Mouse (Mus musculus): ENCODE results near the gene Sertad3. TPM values are rescaled to one million over a fixed set of nuclear protein-coding genes. Genes with fewer than 3 reads are reported as not detected.

Sertad3 gene
- polyA plus RNA-seq, 1 experiment, result 14.1 TPM

- Histone ChIP-seq H3K27ac (ENCODE audit: insufficient read depth, low read length) (peak overlapping the region; percentile 63; the same call in 1 of the 2 replicates), H3K4me3 (ENCODE audit: insufficient read depth, low read length) (peak overlapping the region; percentile 42), H3K4me1 (ENCODE audit: control insufficient read depth, insufficient read depth, low read length) (peaks cover 6% of the 10 kb centered on the region)
- TF ChIP-seq CTCF (IDR thresholded peaks at IDR 0.05; ENCODE audit: borderline replicate concordance, insufficient read depth, low read length), result peak; percentile 52; the same call in 1 of the 2 replicates
- TF ChIP-seq POLR2A (IDR thresholded peaks at IDR 0.05; ENCODE audit: low read depth, low read length), result no peak
Observed at GRCm38 (mm10) chr7:27508648-27509005, 35.1 kb downstream of the Sertad3 start.

GRCm38 (mm10) chr7:27510809-27511208, 37.2 kb downstream of the Sertad3 start:
- TF ChIP-seq CTCF (IDR thresholded peaks at IDR 0.05; ENCODE audit: borderline replicate concordance, insufficient read depth, low read length) (no peak), POLR2A (IDR thresholded peaks at IDR 0.05; ENCODE audit: low read depth, low read length) (no peak)
- Histone ChIP-seq H3K27ac (ENCODE audit: insufficient read depth, low read length) (no peak overlapping the region), H3K4me1 (ENCODE audit: control insufficient read depth, insufficient read depth, low read length) (peaks cover 6% of the 10 kb centered on the region), H3K4me3 (ENCODE audit: insufficient read depth, low read length) (no peak overlapping the region)

- Histone ChIP-seq H3K4me3 (ENCODE audit: insufficient read depth, low read length) (no peak overlapping the region), H3K27ac (ENCODE audit: insufficient read depth, low read length) (no peak overlapping the region), H3K4me1 (ENCODE audit: control insufficient read depth, insufficient read depth, low read length) (no peaks in the 10 kb centered on the region)
- no peak for TF ChIP-seq POLR2A (IDR thresholded peaks at IDR 0.05; ENCODE audit: low read depth, low read length)
- no peak for TF ChIP-seq CTCF (IDR thresholded peaks at IDR 0.05; ENCODE audit: borderline replicate concordance, insufficient read depth, low read length)
Observed at GRCm38 (mm10) chr7:27514961-27515360, 41.4 kb downstream of the Sertad3 start.

- TF ChIP-seq CTCF (IDR thresholded peaks at IDR 0.05; ENCODE audit: borderline replicate concordance, insufficient read depth, low read length), result no peak
- TF ChIP-seq POLR2A (IDR thresholded peaks at IDR 0.05; ENCODE audit: low read depth, low read length), result no peak
- no peak overlapping the region for H3K27ac ChIP-seq (ENCODE audit: insufficient read depth, low read length)
- H3K4me3 ChIP-seq (ENCODE audit: insufficient read depth, low read length), result no peak overlapping the region
- no peaks in the 10 kb centered on the region for H3K4me1 ChIP-seq (ENCODE audit: control insufficient read depth, insufficient read depth, low read length)
Observed at GRCm38 (mm10) chr7:27518314-27518713, 44.7 kb downstream of the Sertad3 start.

GRCm38 (mm10) chr7:27520104-27520503, 46.5 kb downstream of the Sertad3 start:
- H3K4me1 ChIP-seq (ENCODE audit: control insufficient read depth, insufficient read depth, low read length), result no peaks in the 10 kb centered on the region
- no peak for TF ChIP-seq POLR2A (IDR thresholded peaks at IDR 0.05; ENCODE audit: low read depth, low read length)
- TF ChIP-seq CTCF (IDR thresholded peaks at IDR 0.05; ENCODE audit: borderline replicate concordance, insufficient read depth, low read length), result no peak
- no peak overlapping the region for H3K4me3 ChIP-seq (ENCODE audit: insufficient read depth, low read length)
- no peak overlapping the region for H3K27ac ChIP-seq (ENCODE audit: insufficient read depth, low read length)

GRCm38 (mm10) chr7:27520599-27520998, 47.0 kb downstream of the Sertad3 start:
- Histone ChIP-seq H3K27ac (ENCODE audit: insufficient read depth, low read length) (no peak overlapping the region), H3K4me1 (ENCODE audit: control insufficient read depth, insufficient read depth, low read length) (no peaks in the 10 kb centered on the region), H3K4me3 (ENCODE audit: insufficient read depth, low read length) (no peak overlapping the region)
- TF ChIP-seq CTCF (IDR thresholded peaks at IDR 0.05; ENCODE audit: borderline replicate concordance, insufficient read depth, low read length) (no peak), POLR2A (IDR thresholded peaks at IDR 0.05; ENCODE audit: low read depth, low read length) (no peak)

- TF ChIP-seq CTCF (IDR thresholded peaks at IDR 0.05; ENCODE audit: borderline replicate concordance, insufficient read depth, low read length) (no peak), POLR2A (IDR thresholded peaks at IDR 0.05; ENCODE audit: low read depth, low read length) (no peak)
- H3K4me1 ChIP-seq (ENCODE audit: control insufficient read depth, insufficient read depth, low read length), result no peaks in the 10 kb centered on the region
- no peak within 1 kb of the TSS for H3K4me3 ChIP-seq (ENCODE audit: insufficient read depth, low read length)
- H3K27ac ChIP-seq (ENCODE audit: insufficient read depth, low read length), result no peak within 1 kb of the TSS
Observed at GRCm38 (mm10) chr7:27522967-27523366, 49.4 kb downstream of the Sertad3 start, which contains the start of gene Hipk4. TSS of gene Hipk4 (plus strand) at chr7:27523267.

GRCm38 (mm10) chr7:27523805-27524204, 50.2 kb downstream of the Sertad3 start:
- H3K4me1 ChIP-seq (ENCODE audit: control insufficient read depth, insufficient read depth, low read length), result no peaks in the 10 kb centered on the region
- TF ChIP-seq CTCF (IDR thresholded peaks at IDR 0.05; ENCODE audit: borderline replicate concordance, insufficient read depth, low read length) (no peak), POLR2A (IDR thresholded peaks at IDR 0.05; ENCODE audit: low read depth, low read length) (no peak)
- H3K27ac ChIP-seq (ENCODE audit: insufficient read depth, low read length), result no peak overlapping the region
- H3K4me3 ChIP-seq (ENCODE audit: insufficient read depth, low read length), result no peak overlapping the region

GRCm38 (mm10) chr7:27526039-27526827, 52.7 kb downstream of the Sertad3 start:
- no peak for TF ChIP-seq POLR2A (IDR thresholded peaks at IDR 0.05; ENCODE audit: low read depth, low read length)
- peak; percentile 81 for TF ChIP-seq CTCF (IDR thresholded peaks at IDR 0.05; ENCODE audit: borderline replicate concordance, insufficient read depth, low read length)
- Histone ChIP-seq H3K4me1 (ENCODE audit: control insufficient read depth, insufficient read depth, low read length) (no peaks in the 10 kb centered on the region), H3K4me3 (ENCODE audit: insufficient read depth, low read length) (no peak overlapping the region), H3K27ac (ENCODE audit: insufficient read depth, low read length) (no peak overlapping the region)

Other genes starting within 250 kb of the Sertad3 start
- 8.3 and 8.7 TPM in 2 replicates for gene Itpkc, start 245.1 kb upstream of the Sertad3 start, polyA plus RNA-seq (2011; ENCODE audit: insufficient read length, low read depth, missing spikeins)
- gene Coq8b, start 240.7 kb upstream of the Sertad3 start, polyA plus RNA-seq (2011; ENCODE audit: insufficient read length, low read depth, missing spikeins), result 19.4 and 21.6 TPM in 2 replicates
- gene Numbl, start 215.3 kb upstream of the Sertad3 start, polyA plus RNA-seq (2011; ENCODE audit: insufficient read length, low read depth, missing spikeins), result 47.6 and 51.7 TPM in 2 replicates
- 46.5 and 50.6 TPM in 2 replicates for gene Ltbp4, start 136.1 kb upstream of the Sertad3 start, polyA plus RNA-seq (2011; ENCODE audit: insufficient read length, low read depth, missing spikeins)
- gene Shkbp1, start 117.7 kb upstream of the Sertad3 start, polyA plus RNA-seq (2011; ENCODE audit: insufficient read length, low read depth, missing spikeins), result 35.9 and 41.2 TPM in 2 replicates
- 6.2 TPM in 1 of 2 replicates, not detected in the other for gene Gm20479, start 116.3 kb upstream of the Sertad3 start, polyA plus RNA-seq (2011; ENCODE audit: insufficient read length, low read depth, missing spikeins)
- 0.51 and 0.78 TPM in 2 replicates for gene Sptbn4, start 26.1 kb upstream of the Sertad3 start, polyA plus RNA-seq (2011; ENCODE audit: insufficient read length, low read depth, missing spikeins)
- 16.6 and 32.1 TPM in 2 replicates for gene Blvrb, start 25.8 kb upstream of the Sertad3 start, polyA plus RNA-seq (2011; ENCODE audit: insufficient read length, low read depth, missing spikeins)
- 23.7 and 28.5 TPM in 2 replicates for gene Sertad1, start 13.1 kb downstream of the Sertad3 start, polyA plus RNA-seq (2011; ENCODE audit: insufficient read length, low read depth, missing spikeins)
- gene Prx, start 25.6 kb downstream of the Sertad3 start, polyA plus RNA-seq (2011; ENCODE audit: insufficient read length, low read depth, missing spikeins), result 5.4 and 5.6 TPM in 2 replicates
- 1.1 and 1.5 TPM in 2 replicates for gene Hipk4, start 49.5 kb downstream of the Sertad3 start, polyA plus RNA-seq (2011; ENCODE audit: insufficient read length, low read depth, missing spikeins)
- gene Pld3, start 79.5 kb downstream of the Sertad3 start, polyA plus RNA-seq (2011; ENCODE audit: insufficient read length, low read depth, missing spikeins), result 195 and 211 TPM in 2 replicates
- gene 2310022A10Rik, start 79.5 kb downstream of the Sertad3 start, polyA plus RNA-seq (2011; ENCODE audit: insufficient read length, low read depth, missing spikeins), result 12.6 and 14.0 TPM in 2 replicates
- 84.5 and 98.2 TPM in 2 replicates for gene Akt2, start 117.8 kb downstream of the Sertad3 start, polyA plus RNA-seq (2011; ENCODE audit: insufficient read length, low read depth, missing spikeins)
- not detected in 2 replicates for gene Ttc9b, start 180.1 kb downstream of the Sertad3 start, polyA plus RNA-seq (2011; ENCODE audit: insufficient read length, low read depth, missing spikeins)
- 26.2 and 28.1 TPM in 2 replicates for gene Map3k10, start 200.8 kb downstream of the Sertad3 start, polyA plus RNA-seq (2011; ENCODE audit: insufficient read length, low read depth, missing spikeins)
- 1.7 and 2.2 TPM in 2 replicates for gene Zfp607b, start 215.6 kb downstream of the Sertad3 start, polyA plus RNA-seq (2011; ENCODE audit: insufficient read length, low read depth, missing spikeins)

Measured in embryonic fibroblast, embryonic 13.5 days (primary cell).